Mouse (Mus musculus) heart, adult 2 months (tissue): ENCODE data around the gene Tspan1.

Experiments used
- CTCF ChIP-seq: fragments of 200-600 bp; IDR thresholded peaks from 2 replicates; pipeline ENCODE4 v1.8.1; 2022; ENCODE audit warnings: antibody characterized with exemption, mild to moderate bottlenecking, moderate library complexity
- EP300 ChIP-seq: fragments of 200-500 bp; IDR thresholded peaks from 2 replicates; pipeline ENCODE4 v1.6.1; 2011; ENCODE audit warnings: low read depth, low read length, control low read depth; ENCODE audit not compliant: insufficient read depth
- POLR2A ChIP-seq: fragments of 200-500 bp; IDR thresholded peaks from 2 replicates; pipeline ENCODE4 v1.6.1; 2011; ENCODE audit warnings: mild to moderate bottlenecking, low read depth, low read length, control low read depth; ENCODE audit not compliant: insufficient read depth

DNA sequence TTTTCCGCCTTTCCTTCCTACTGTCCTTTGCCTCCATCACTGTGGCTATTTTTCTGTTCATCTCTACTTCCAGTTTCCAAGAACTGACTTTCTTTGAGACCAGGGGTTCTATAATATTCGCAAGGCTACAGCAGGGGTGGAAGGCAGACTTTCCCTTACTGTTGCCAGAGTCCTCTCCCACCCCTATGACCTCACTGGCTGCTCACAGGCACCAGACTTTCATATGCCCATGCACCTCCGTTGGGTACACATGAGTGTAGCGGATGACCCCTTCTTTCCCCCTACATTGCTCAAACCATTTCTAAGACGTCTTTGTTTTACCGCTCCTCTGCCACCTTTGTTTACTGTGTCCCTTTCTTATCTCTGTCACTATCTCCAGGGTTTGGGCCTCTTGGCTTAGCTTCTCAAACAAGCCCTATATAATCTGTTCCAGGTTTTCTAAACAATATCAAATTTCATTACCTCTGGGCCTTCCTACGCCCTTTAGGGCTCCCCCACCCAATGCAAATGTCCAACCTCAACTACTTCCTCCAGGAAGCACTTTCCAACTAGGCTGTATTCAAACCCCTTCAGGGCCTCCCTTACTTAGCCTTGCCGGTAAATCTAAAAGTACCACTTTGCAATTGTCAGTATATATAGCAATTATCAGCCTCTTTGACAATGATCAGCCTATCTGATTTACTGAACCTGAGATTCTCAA lies 1.5 kb downstream of the Tspan1 start:
- TF ChIP-seq CTCF (no peak), POLR2A (no peak), EP300 (no peak)
